ENCODE assay signal across 23 mouse cellular contexts in the genomic region with DNA sequence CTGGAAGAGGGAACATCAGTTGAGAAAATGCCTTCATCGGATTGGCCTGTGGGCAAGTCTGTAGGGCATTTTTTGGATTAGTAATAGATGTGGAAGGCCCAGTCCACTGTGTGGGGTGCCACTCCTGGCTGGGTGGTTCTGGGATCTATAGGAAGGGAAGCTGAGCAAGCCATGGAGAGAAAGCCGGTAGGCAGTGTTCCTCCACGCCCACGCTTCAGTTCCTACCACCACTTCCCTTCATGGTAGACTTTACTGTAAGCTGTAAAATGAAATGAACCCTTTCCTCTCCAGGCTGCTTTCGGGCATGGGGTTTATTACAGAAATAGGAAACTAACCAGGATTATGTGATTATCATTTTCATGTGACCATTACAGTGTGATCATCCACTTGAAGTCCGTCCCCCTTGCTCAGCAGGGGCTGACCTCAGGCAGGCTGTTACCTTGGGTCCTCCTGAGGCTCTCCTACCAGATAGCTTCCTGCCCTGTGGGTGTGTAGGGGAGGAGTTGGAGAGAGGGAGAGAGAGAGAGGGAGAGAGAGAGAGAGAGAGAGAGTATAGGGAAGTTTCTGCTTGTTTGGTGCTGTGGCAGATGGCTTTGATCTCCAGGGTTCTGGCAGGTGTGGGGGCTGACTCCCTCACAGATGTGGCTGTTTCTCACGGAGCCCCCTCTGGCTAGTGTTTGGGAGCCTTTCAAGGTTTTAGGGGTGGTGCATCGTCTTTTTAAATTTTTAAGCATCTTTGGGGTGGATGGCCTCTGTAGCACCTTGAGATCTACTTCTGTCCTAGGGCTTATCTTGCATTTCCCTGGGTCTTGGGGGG.
DNase-seq lines count a peak whose midpoint lies in the region; ATAC-seq lines count a peak whose summit lies in the region.
"Had no signal": no experiment of that assay in that cellular context is flagged by ENCODE, and none has a peak within 500 bp of the region (broad histone marks: within the 10 kb centered on the region; RNA-seq: fewer than 3 reads in every experiment).

No protein-coding gene starts in this region.

- no peak overlapping the region; the same call in 1 of the 2 replicates for H3K9ac ChIP-seq in limb, embryonic 12.5 days (replicated peaks)
- H3K9ac ChIP-seq: forebrain, embryonic 12.5 days; hindbrain, embryonic 12.5 days; intestine, embryonic 15.5 days; liver, embryonic 12.5 days; neural tube, embryonic 12.5 days had no signal

- no peak for DNase-seq in limb, embryonic 10.5 days (ENCODE audit: low spot score)
- DNase-seq in thymus, postnatal 0 days (ENCODE audit: low spot score), result peak; percentile 72
- no peak for DNase-seq in cerebellum, postnatal 10 days
- no peak for DNase-seq in lung, postnatal 14 days
- DNase-seq in cerebellum, adult 9-11 months, result no peak
- DNase-seq: adrenal gland, postnatal 25 days; cerebellum, adult 11-12 months; cerebellum, postnatal 36 days; gastrocnemius, postnatal 14 days; heart, adult 2 months; kidney, postnatal 10 days; left cerebral cortex, postnatal 4 days; lung, adult 2 months; lung, postnatal 36 days had no signal

- peaks cover 10% of the 10 kb centered on the region for H3K4me1 ChIP-seq in limb, embryonic 12.5 days (replicated peaks)
- H3K4me1 ChIP-seq in limb, embryonic 10.5 days, result peaks cover 20% of the 10 kb centered on the region
- H3K4me1 ChIP-seq: forebrain, embryonic 12.5 days; hindbrain, embryonic 12.5 days; intestine, embryonic 15.5 days; liver, embryonic 12.5 days; neural tube, embryonic 12.5 days had no signal

- no peak overlapping the region for H3K4me3 ChIP-seq in limb, embryonic 12.5 days (replicated peaks)
- no peak overlapping the region for H3K4me3 ChIP-seq in limb, embryonic 10.5 days
- H3K4me3 ChIP-seq: embryonic facial prominence, embryonic 10.5 days; forebrain, embryonic 12.5 days; heart, adult 2 months; hindbrain, embryonic 12.5 days; intestine, embryonic 15.5 days; liver, embryonic 12.5 days; neural tube, embryonic 12.5 days had no signal

- H3K9me3 ChIP-seq in limb, embryonic 12.5 days, result no peaks in the 10 kb centered on the region
- no peaks in the 10 kb centered on the region for H3K9me3 ChIP-seq in limb, embryonic 10.5 days (replicated peaks)
- H3K9me3 ChIP-seq: embryonic facial prominence, embryonic 10.5 days; forebrain, embryonic 12.5 days; hindbrain, embryonic 12.5 days; intestine, embryonic 15.5 days; neural tube, embryonic 12.5 days had no signal

- H3K4me2 ChIP-seq in limb, embryonic 12.5 days, result peak overlapping the region; percentile 15; the same call in 1 of the 2 replicates
- H3K4me2 ChIP-seq: forebrain, embryonic 12.5 days; hindbrain, embryonic 12.5 days; intestine, embryonic 15.5 days; liver, embryonic 12.5 days; neural tube, embryonic 12.5 days had no signal

- H3K36me3 ChIP-seq in limb, embryonic 12.5 days, result no peaks in the 10 kb centered on the region
- no peaks in the 10 kb centered on the region for H3K36me3 ChIP-seq in limb, embryonic 10.5 days
- H3K36me3 ChIP-seq: embryonic facial prominence, embryonic 10.5 days; forebrain, embryonic 12.5 days; G1E; hindbrain, embryonic 12.5 days; intestine, embryonic 15.5 days; liver, embryonic 12.5 days; neural tube, embryonic 12.5 days had no signal

- H3K27me3 ChIP-seq in limb, embryonic 12.5 days, result no peaks in the 10 kb centered on the region
- H3K27me3 ChIP-seq in limb, embryonic 10.5 days (ENCODE audit: low read depth, poor library complexity, severe bottlenecking), result no peaks in the 10 kb centered on the region
- H3K27me3 ChIP-seq: forebrain, embryonic 12.5 days; hindbrain, embryonic 12.5 days; intestine, embryonic 15.5 days; liver, embryonic 12.5 days; neural tube, embryonic 12.5 days had no signal

- 28% methylated on average over 8 of the region's 8 CpGs for WGBS in limb, embryonic 12.5 days
- 56% methylated on average over 8 of the region's 8 CpGs for WGBS in limb, embryonic 10.5 days

- H3K27ac ChIP-seq in limb, embryonic 12.5 days, result 0 out of 2 replicates have a peak overlapping the region, but pooled peaks have one; percentile 32
- no peak overlapping the region for H3K27ac ChIP-seq in limb, embryonic 10.5 days
- H3K27ac ChIP-seq: embryonic facial prominence, embryonic 10.5 days; forebrain, embryonic 12.5 days; heart, adult 2 months; hindbrain, embryonic 12.5 days; intestine, embryonic 15.5 days; liver, embryonic 12.5 days; neural tube, embryonic 12.5 days had no signal

- ATAC-seq in limb, embryonic 12.5 days (ENCODE audit: insufficient number of reproducible peaks, insufficient read depth, low FRiP score, low TSS enrichment, low read depth), result no peak
- ATAC-seq in hematopoietic stem cell, adult 5-6 weeks (replicated peaks in 1 of 2; ENCODE audit: insufficient read depth in 1 of 2, low FRiP score in 2 of 2, low TSS enrichment in 1 of 2, low read depth in 1 of 2, poor library complexity in 2 of 2, severe bottlenecking in 2 of 2), result peak; percentile 21 to 46; a peak in 2 of 4 replicates
- ATAC-seq: intestine, embryonic 15.5 days; liver, embryonic 12.5 days had no signal
